Mouse (Mus musculus) midbrain, embryonic 15.5 days (tissue): Measurements from ENCODE around the gene Prpf4b. TPM values are rescaled to one million over a fixed set of nuclear protein-coding genes. Genes with fewer than 3 reads are reported as not detected.

ENCODE experiments used
- polyA plus RNA-seq: library from polyadenylated mRNA; unstranded; fragments of >200 nt; fragmentation: Nextera tagmentation; extraction: Ambion mirVana; gene quantifications from 2 replicates; pipeline ENCODE4 v1.2.1, GENCODE M21; 2015

Prpf4b gene
- polyA plus RNA-seq, 1 experiment from 2014 or later, result 69.4 TPM

Other genes starting within 250 kb of the Prpf4b start
- gene Pxdc1, start 221.8 kb upstream of the Prpf4b start, polyA plus RNA-seq, result 8.4 and 9.8 TPM in 2 replicates
- gene Fam50b, start 140.5 kb upstream of the Prpf4b start, polyA plus RNA-seq, result 0.13 TPM in 1 of 2 replicates, not detected in the other
- gene Fam217a, start 49.0 kb downstream of the Prpf4b start, polyA plus RNA-seq, result 1.1 and 1.2 TPM in 2 replicates
- gene 4933417A18Rik, start 49.1 kb downstream of the Prpf4b start, polyA plus RNA-seq, result not detected in 2 replicates
- gene Eci3, start 88.5 kb downstream of the Prpf4b start, polyA plus RNA-seq, result 0.25 and 0.34 TPM in 2 replicates
- gene Eci2, start 151.8 kb downstream of the Prpf4b start, polyA plus RNA-seq, result 92.6 and 101 TPM in 2 replicates